Mouse (Mus musculus): ENCODE results near the gene Serpinb1c. TPM values are rescaled to one million over a fixed set of nuclear protein-coding genes. Genes with fewer than 3 reads are reported as not detected.
"Not testable (repeated sequence)": the region's sequence is repeated elsewhere in the genome, so short reads cannot be mapped to it uniquely, and the experiment has no call there.

Serpinb1c gene
- total RNA-seq (2021) = 1 to 10 TPM in 1 of 2 experiments, under 1 TPM in 1; 0.74 to 1.5 TPM

GRCm38 (mm10) chr13:32898111-32898510, at the start of gene Serpinb1c:
Gene Serpinb1c (minus strand): TSS chr13:32898211.
- intact Hi-C loops (cut with DNase I) = no loop called here
- no peak for DNase-seq

- intact Hi-C loops (cut with DNase I) = not testable (repeated sequence)
- DNase-seq = peak in 1 of 2 experiments; percentile 40
These were observed 41.2 kb upstream of the Serpinb1c start for GRCm38 (mm10) chr13:32939191-32939590.

GRCm38 (mm10) chr13:32938275-32938674, 40.3 kb upstream of the Serpinb1c start:
- intact Hi-C loops (cut with DNase I); DNase-seq: not testable (repeated sequence)

GRCm38 (mm10) chr13:32934706-32935381, 36.8 kb upstream of the Serpinb1c start:
- intact Hi-C loops (cut with DNase I) = no loop called here
- no peak for DNase-seq

GRCm38 (mm10) chr13:32929107-32929750, 31.2 kb upstream of the Serpinb1c start:
- no peak for DNase-seq
- intact Hi-C loops (cut with DNase I) = no loop called here

- DNase-seq = no peak
- intact Hi-C loops (cut with DNase I) = no loop called here
These were observed 29.2 kb upstream of the Serpinb1c start for GRCm38 (mm10) chr13:32927241-32927640.

GRCm38 (mm10) chr13:32926661-32927060, 28.6 kb upstream of the Serpinb1c start:
- DNase-seq = no peak
- intact Hi-C loops (cut with DNase I) = no loop called here

- intact Hi-C loops (cut with DNase I) = no loop called here
These were observed 26.8 kb upstream of the Serpinb1c start for GRCm38 (mm10) chr13:32924578-32925360.

GRCm38 (mm10) chr13:32922622-32923021, 24.6 kb upstream of the Serpinb1c start:
- intact Hi-C loops (cut with DNase I) = no loop called here
- DNase-seq = peak in 1 of 2 experiments; percentile 61

More at GRCm38 (mm10) chr13:32924578-32925360, 26.8 kb upstream of the Serpinb1c start:
- peak; percentile 67 to 78 for DNase-seq

GRCm38 (mm10) chr13:32912770-32913380, 14.9 kb upstream of the Serpinb1c start:
- intact Hi-C loops (cut with DNase I) = loop anchor here (2.0 kb wide), 1 partner anchor 52 kb away; the partner anchor contains the start of gene Serpinb6b
- DNase-seq = peak; percentile 60 to 68

GRCm38 (mm10) chr13:32908182-32908581, 10.2 kb upstream of the Serpinb1c start:
- intact Hi-C loops (cut with DNase I) = no loop called here
- DNase-seq = no peak

GRCm38 (mm10) chr13:32903211-32903873, 5.3 kb upstream of the Serpinb1c start:
- intact Hi-C loops (cut with DNase I) = loop anchor here (1.0 to 5.0 kb wide), 4 partner anchors 62 to 989 kb away; partner anchors contain the start of gene Serpinb6b
- DNase-seq = peak; percentile 93 to 98

GRCm38 (mm10) chr13:32902481-32903015, 4.5 kb upstream of the Serpinb1c start:
- peak; percentile 78 to 81 for DNase-seq
- intact Hi-C loops (cut with DNase I) = loop anchor here (1.0 to 5.0 kb wide), 6 partner anchors 63 to 990 kb away; partner anchors contain the start of gene Serpinb6b

- peak; percentile 48 to 63 for DNase-seq
- intact Hi-C loops (cut with DNase I) = loop anchor here (2.0 to 5.0 kb wide), 2 partner anchors 34 to 992 kb away; no protein-coding TSS in a partner anchor
These were observed 2.6 kb upstream of the Serpinb1c start for GRCm38 (mm10) chr13:32900639-32901038.

GRCm38 (mm10) chr13:32899114-32899513, 1.1 kb upstream of the Serpinb1c start:
- DNase-seq = not testable (repeated sequence)

GRCm38 (mm10) chr13:32896931-32897330, 1.1 kb downstream of the Serpinb1c start:
- intact Hi-C loops (cut with DNase I) = no loop called here
- DNase-seq = no peak

More at GRCm38 (mm10) chr13:32899114-32899513, 1.1 kb upstream of the Serpinb1c start:
- intact Hi-C loops (cut with DNase I) = not testable (repeated sequence)

- no peak for DNase-seq
- intact Hi-C loops (cut with DNase I) = no loop called here
These were observed 13.3 kb downstream of the Serpinb1c start for GRCm38 (mm10) chr13:32884755-32885154.

- no peak for DNase-seq
- intact Hi-C loops (cut with DNase I) = no loop called here
These were observed 24.1 kb downstream of the Serpinb1c start for GRCm38 (mm10) chr13:32873862-32874261.

- intact Hi-C loops (cut with DNase I) = no loop called here
- no peak for DNase-seq
These were observed 29.2 kb downstream of the Serpinb1c start for GRCm38 (mm10) chr13:32868843-32869242.

Data from heart, postnatal 10 days (tissue).